Mouse (Mus musculus) adrenal gland, adult 8-10 months (tissue): ENCODE measurements around the gene Best1. TPM values are rescaled to one million over a fixed set of nuclear protein-coding genes. Genes with fewer than 3 reads are reported as not detected.

Source experiments
- DNase-seq: peaks from one replicate; pipeline ENCODE4 v3.0.0; 2022
- total RNA-seq, 4 experiments: library from RNA; stranded (reverse); gene quantifications; 2 replicates each; pipeline ENCODE4 v1.2.4; 2022

Gene Best1
- total RNA-seq, 4 experiments from 2014 or later: 0.15 to 1.0 (median 0.44) TPM

- DNase-seq: no peak
Measured at GRCm38 (mm10) chr19:10022414-10023303, 21.2 kb upstream of the Best1 start.

- DNase-seq: no peak
Measured at GRCm38 (mm10) chr19:10021981-10022380, 20.5 kb upstream of the Best1 start.

DNA sequence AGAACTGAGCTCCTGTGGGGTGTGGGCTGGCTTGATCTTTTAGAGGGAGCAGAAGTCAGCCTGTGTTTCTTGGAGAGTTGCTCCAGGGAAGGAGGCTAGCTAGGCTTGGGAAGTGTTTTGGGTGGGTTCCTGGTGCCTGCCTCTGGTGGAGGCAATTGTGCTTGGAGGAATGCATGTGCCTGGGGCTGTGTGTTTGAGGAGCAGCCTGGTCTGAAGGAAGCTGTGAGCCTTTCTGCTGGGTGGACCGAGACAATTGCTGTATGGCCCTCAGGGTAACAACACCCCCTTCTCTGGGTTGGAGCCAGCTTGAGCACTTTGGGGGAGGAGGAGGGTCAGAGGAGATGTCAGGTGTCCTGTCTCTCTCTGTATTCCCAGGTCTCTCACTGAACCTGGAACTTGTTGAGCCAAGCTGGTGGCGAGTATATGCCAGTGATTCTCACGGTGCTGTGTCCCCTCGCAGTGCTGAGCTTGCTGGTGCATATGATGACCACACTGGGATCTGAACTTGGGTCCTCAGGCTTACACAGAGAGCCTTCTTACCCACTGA is 17.9 kb upstream of the Best1 start:
- no peak for DNase-seq

DNA sequence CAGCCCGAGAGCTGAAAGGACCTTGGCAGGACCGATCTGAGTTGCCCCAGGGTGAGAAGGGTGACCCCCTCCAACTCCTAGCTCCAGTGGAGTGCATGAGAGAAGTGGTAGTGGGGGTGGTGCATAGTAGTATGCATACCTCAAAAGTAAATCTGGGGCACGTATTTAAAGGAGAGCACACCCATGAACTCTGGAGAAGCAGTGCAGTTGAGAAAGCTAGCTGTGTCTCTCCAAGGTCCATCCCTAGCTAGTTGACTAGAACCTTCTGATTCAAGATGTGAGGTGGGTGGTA is 17.0 kb upstream of the Best1 start:
- no peak for DNase-seq

DNA sequence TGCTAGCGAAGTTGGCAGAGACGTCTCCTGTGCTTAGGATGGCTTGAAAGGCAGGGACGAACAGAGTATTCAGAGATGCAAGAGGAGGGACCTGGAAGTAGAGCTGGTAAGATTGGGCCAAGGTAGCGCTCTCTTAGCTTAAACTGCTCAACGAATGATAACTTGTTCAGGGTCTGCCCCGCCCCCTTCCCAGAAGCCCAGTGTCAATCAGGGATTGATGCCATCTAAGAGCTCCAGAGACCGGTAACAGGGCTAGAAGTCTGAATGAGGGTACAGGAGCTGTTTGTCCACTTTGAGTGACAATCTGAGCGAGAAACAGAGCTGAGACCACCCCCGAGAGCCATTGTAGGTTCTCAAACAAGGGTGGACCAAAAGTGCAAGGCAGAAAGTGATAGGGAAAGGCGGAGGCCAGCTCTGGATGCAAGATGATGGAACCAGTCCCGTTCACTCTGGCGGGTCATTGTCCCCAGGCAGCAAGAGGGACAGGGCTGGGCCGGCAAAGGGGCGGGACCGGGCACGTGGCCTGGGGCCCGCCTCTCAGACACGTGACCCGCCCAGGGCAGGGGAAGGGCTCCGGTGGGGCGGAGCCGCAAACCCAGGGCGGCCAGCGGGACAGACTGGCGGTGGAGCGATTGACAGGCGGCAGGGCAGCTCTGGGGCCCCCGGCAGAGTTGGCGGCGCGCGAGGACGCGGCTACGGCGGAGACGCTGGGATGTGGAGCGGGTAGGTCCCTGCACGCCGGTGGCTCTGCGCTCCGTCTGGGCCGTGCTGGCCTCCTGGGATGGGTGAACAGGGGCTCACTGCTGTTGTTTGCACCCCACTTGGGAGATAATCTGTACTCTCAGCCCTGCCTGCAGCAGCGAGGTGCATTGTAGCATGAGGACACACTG is 16.4 kb upstream of the Best1 start:
- DNase-seq: peak; percentile 90

DNA sequence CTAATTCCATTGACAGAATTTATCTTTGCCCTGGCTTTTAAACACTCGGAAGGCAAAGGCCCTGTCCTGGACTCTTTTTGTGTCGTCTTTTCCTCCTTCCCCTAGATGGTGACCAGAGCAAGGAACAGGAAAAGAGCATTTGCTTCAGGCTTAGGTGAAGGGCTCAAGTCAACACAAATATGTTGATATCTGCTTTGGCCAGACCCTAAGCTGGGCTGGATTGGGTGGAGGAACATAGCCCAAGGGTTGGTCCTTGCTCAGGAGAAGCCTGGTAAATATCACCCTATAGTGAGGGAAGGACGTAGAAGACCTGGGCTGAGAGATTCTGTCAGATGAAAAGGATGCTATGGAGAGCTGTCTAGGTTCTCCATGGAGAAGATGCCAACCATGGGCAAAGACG is 14.7 kb upstream of the Best1 start:
- no peak for DNase-seq

DNA sequence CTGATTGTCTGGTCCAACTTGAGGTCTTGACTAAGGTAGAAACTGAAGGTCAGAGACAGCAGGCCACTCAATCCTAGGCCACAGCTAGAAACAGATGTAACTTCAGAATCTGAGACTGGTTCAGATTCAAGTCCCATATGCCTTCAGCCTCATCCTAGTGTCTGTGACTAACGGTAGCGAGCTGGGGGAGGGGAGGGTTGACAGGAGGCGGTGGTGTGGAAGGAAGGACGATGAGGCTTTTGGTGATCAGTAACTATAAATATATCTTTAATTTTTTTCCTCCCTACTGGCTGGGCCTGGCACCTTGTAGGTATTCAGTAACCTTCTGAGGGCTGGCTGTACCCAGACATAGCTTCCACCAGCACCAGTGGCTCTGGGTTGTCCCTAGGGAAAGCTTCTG is 14.0 kb upstream of the Best1 start:
- DNase-seq: no peak

GRCm38 (mm10) chr19:10014824-10015223 is 13.4 kb upstream of the Best1 start:
- no peak for DNase-seq

DNA sequence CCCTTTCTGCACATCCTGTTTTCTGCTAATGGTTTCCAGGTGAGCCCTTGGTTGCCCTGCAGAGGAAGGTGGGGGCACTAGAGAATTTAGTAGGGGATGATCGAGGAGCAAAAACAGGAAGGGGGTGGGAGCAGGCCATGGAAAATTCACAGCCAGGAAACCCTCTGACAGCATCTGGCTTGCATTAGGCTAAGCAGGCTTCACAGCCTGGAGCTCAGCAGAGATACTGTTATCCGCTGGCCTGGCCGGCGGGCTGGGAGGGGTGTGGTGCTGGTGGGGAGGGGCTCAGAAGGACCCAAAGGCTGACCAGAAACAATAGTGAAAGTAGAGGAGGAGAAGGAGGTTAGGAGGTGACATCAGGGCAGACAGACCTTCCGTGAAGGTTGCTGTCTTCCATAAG is 12.5 kb upstream of the Best1 start:
- DNase-seq: no peak

DNA sequence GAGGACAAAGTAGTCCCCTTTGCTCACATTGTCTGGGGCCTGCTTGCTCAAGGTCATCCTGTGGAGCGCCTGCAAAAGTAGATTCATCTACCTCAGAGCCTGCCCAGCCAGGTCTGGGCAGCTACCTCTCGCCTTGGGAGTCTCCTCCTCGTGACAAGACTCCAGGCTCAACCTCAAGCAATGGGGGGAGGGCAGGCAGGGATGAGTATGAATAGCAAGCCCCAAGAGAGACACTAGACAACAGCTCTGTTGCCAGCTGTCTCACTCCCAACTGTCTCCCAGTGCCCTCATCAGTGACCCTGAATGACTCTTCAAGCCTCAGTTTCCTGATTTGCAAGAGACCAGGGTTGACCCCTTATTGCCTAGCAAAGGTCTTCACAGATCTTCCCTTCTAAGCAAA is 11.9 kb upstream of the Best1 start:
- no peak for DNase-seq

- no peak for DNase-seq
Measured at GRCm38 (mm10) chr19:10012827-10013278, 11.4 kb upstream of the Best1 start.

DNA sequence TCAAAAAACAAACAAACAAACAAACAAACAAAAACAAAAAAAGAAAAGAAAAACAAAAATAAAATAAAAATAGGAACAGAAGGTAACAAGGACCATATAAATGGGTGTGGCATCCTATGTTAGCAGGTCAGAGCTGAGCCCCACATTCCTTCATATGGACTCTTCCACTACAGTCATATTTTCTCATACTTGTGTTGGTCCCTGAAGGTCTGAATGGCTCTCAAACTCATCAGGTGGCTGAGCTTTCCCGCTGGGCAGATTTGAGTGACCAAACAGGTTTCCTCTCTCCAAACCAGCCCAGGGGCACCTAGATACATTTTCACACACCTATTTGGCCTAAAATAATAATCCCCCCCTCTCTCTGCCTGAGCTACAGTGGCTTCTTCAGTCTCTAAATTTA is 10.0 kb upstream of the Best1 start:
- DNase-seq: no peak

- no peak for DNase-seq
Measured at GRCm38 (mm10) chr19:10003696-10004095, 2.3 kb upstream of the Best1 start.

DNA sequence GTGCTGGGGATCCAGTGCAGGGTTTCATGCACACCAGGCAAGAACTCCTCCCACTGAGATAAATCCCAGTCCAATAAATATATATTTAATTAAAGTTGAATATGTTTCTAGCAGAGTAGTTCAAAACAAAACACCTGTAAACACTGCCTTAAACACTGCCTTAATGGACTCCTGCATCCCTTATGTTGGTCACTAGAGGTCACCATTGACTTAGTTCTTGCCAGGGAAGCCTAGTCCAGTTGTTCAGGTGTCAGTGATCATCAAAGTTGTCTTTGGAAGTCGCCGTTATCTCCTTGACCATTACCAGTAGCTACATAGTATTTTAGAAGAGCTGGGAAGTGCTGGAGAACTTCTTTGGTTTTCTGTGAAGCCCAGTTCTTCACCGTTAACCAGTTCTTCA is 1.1 kb downstream of the Best1 start:
- DNase-seq: no peak

- DNase-seq: no peak
Measured at GRCm38 (mm10) chr19:9998736-9999486, 2.5 kb downstream of the Best1 start.

DNA sequence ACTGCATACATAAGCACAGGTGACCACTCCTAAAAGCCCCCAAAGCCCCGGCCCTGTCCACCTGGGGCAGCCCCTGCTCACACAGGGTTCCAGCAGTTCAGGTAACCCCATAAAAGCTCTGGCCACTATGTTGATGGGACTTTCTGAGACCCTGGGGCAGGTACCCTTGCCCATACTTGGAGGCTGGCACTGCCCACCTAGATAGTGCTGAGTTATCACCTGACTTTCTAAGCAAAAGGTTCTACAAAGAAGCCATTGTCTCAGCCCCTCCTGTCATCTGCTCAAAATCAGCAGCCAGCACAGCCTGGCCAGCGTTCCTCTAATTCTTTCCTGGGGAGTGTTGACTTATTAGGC is 3.4 kb downstream of the Best1 start:
- DNase-seq: no peak

DNA sequence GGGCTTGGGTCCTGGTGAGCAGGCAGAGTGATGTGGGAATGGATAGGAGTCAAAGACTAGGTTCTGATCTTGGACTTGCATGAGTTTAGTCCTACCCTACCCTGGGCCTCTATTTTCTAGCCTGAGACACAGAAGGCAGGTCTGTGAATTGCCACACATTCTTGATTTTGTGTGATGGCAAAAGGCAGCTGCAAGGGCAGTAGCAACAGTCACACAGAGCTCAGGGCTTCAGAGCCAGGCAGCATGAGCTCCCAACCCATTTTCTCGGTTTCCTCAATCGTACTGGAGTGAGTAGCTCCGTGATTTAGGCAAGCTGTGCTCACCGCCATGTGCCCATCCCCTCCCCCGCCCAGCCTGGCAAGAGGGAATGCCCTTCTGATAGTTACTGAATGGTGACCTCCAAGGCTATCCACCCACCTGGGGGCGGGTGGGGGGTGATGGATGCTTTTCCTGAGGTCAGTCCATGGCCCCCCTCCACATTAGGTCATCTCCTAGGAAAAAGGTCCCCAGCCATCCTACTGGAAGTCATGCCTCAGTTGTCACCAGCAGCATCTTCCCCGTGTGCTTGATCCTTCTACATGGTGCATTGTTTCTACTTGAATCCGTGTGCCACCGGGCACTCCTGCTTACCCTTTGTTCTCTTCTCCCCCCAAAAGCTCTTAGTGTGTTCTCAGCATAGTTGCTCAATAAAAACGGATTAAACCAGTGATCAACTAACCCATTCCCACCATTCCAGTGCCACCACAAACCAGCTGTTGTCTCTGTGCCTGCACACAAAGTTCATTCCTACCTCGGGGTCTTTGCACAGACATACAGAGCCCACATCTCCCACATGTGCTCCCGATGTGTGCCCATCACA is 4.0 kb downstream of the Best1 start:
- DNase-seq: no peak

- peak; percentile 79 for DNase-seq
Measured at GRCm38 (mm10) chr19:9993036-9993656, 8.3 kb downstream of the Best1 start.

DNA sequence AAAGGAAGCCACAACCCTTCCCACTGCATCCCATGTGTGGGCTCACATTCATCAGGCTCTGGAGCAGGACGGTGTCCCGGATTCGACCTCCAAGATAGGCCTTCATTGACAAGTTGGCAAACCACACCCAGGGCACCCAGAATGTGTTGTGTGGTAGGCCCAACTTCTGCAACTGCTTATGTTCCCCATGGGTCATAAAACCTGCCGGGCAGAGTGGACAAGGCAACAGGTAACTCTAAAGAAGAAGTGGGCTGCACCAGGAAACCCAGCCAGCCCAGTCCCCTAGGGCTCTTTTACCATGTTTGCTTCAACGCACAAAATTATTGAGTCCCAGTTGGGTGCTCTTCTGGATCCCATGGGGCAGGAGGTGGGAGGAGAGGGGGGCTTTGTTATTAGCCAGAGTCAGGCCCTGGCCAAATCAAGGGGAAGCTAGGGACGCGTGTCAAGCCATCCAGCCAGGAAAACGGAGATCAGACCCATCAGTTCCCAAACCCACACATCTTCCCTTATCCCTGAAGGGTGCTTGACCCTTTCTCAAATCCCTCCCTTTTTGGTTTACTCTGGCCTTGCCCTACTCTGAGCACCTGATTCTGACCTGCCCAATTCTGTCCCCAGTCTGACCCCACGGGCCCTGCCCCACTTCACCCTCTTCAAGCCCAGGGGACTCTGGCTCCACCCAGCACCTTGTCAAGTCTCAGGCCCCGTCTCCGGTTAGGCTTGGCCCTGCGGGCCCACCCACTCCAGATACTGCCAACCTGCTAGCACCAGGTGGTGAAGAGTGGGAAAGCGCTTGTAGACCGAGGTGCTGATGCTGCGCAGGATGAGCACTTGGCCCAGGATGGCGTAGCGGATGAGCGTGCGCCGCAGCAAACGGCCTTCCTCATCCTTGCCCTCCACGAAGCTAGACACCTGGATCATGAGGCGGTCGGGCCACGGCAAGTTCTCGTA is 9.1 kb downstream of the Best1 start:
- no peak for DNase-seq

DNA sequence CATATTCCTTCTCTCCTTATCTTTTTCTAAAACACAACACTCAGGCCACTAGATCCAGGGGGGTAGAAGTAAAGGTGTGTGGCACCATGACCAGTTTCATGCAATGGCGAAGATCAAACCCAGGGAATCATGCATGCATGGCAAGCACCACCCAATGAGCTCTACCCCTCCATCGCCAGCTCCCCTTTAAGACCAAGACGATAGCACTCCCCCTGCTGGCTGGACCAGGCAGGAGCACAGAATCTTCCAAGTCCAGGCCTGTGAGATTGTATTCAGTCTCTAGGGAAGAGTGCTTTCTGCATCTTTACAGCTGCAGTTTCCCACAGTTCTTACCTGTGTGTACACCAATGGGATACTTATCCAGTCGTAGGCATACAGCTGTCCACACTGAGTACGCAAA is 10.1 kb downstream of the Best1 start:
- DNase-seq: peak; percentile 71
